Mouse (Mus musculus) hindbrain, postnatal 0 days (tissue): ENCODE results near the gene Peli2. TPM values are rescaled to one million over a fixed set of nuclear protein-coding genes. Genes with fewer than 3 reads are reported as not detected.

Source experiments
- ATAC-seq: fragments of 200-750 bp; cut with Nextera tagmentation; 2 replicates; pipeline ENCODE4 v1.8.0; 2017; ENCODE audit warnings: mild to moderate bottlenecking, moderate TSS enrichment, moderate library complexity
- DNase-seq: peaks from one replicate; pipeline ENCODE4 v3.0.0-alpha.2; 2015; ENCODE audit warnings: low spot score
- H3K27ac ChIP-seq: fragments of 300-500 bp; sonication (generic); 2 replicates; pipeline ENCODE4 v1.5.1; 2014; ENCODE audit warnings: mild to moderate bottlenecking
- H3K27me3 ChIP-seq: fragments of 300-500 bp; sonication (generic); 2 replicates; pipeline ENCODE4 v1.6.1; 2014; ENCODE audit warnings: low read length, mixed read lengths; ENCODE audit not compliant: insufficient read depth
- H3K36me3 ChIP-seq: fragments of 300-500 bp; sonication (generic); 2 replicates; pipeline ENCODE4 v1.6.1; 2014; ENCODE audit warnings: low read length, mixed read lengths; ENCODE audit not compliant: insufficient read depth
- H3K4me1 ChIP-seq: fragments of 300-500 bp; sonication (generic); 2 replicates; pipeline ENCODE4 v1.6.1; 2014; ENCODE audit warnings: antibody characterized with exemption, low read length, mixed read lengths; ENCODE audit not compliant: insufficient read depth
- H3K4me2 ChIP-seq: fragments of 300-500 bp; sonication (generic); 2 replicates; pipeline ENCODE4 v1.6.1; 2014; ENCODE audit warnings: low read depth, mild to moderate bottlenecking, low read length, moderate library complexity, mixed read lengths
- H3K4me3 ChIP-seq: fragments of 300-500 bp; sonication (generic); 2 replicates; pipeline ENCODE4 v1.5.1; 2014; ENCODE audit warnings: low read length
- H3K9ac ChIP-seq: fragments of 300-500 bp; sonication (generic); replicated peaks from 2 replicates; pipeline ENCODE4 v1.6.1; 2014; ENCODE audit warnings: mild to moderate bottlenecking, low read length, moderate library complexity, mixed read lengths
- H3K9me3 ChIP-seq: fragments of 300-500 bp; sonication (generic); 2 replicates; pipeline ENCODE4 v1.6.1; 2016; ENCODE audit warnings: low read length, mixed read lengths
- CTCF ChIP-seq: IDR thresholded peaks from 2 replicates; pipeline ENCODE4 v1.5.1; 2016; ENCODE audit warnings: antibody characterized with exemption, control low read depth, low read depth
- WGBS: fragments of 180-500 bp; shearing (Covaris S2); extraction: QIAGEN DNeasy Blood & Tissue Kit; methylation state at CpG from one replicate; pipeline ENCODE4 v1.1.7; 2014; 5-methylcytosine and 5-hydroxymethylcytosine counted together
- polyA plus RNA-seq: library from polyadenylated mRNA; unstranded; fragments of >200 nt; fragmentation: Nextera tagmentation; extraction: Ambion mirVana; gene quantifications from 2 replicates; pipeline ENCODE4 v1.2.1, GENCODE M21; 2015
- total RNA-seq: library from RNA; depleted of rRNA; stranded (reverse); fragments of >200 nt; gene quantifications from 2 replicates; pipeline ENCODE4 v1.2.3, GENCODE M21; 2014

Peli2 gene
- total and polyA plus RNA-seq, 2 experiments from 2014 or later: 16.5 to 38.8 TPM

DNA sequence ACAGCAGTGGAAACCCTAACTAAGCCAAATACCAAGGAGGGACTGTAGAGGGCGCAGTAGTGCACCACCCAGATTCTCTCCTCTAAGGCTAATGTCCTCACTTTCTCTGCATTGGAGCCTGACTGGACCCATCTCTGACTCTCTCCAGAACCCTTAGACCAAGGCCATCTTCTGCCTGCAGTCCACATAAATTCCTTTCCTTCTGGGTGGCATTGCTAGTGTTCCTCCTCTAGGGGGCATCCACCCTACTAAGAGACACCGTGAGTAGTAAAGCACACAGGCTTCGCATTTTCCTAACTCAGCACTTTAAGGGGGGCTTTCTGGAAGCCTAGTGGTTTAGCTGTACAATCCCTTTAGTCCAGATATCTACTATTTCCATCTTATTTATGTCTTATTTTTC lies 207.1 kb downstream of the Peli2 start:
- DNase-seq: no peak
- no peak overlapping the region for H3K9ac ChIP-seq
- H3K27ac ChIP-seq: no peak overlapping the region
- ATAC-seq: no peak
- TF ChIP-seq CTCF: peak; percentile 46
- no peak overlapping the region for H3K4me2 ChIP-seq
- 66% methylated on average over 3 of the region's 3 CpGs for WGBS
- no peak overlapping the region for H3K4me3 ChIP-seq
- no peaks in the 10 kb centered on the region for H3K9me3 ChIP-seq
- H3K27me3 ChIP-seq: no peaks in the 10 kb centered on the region
- H3K36me3 ChIP-seq: no peaks in the 10 kb centered on the region
- peaks cover 6% of the 10 kb centered on the region; the same call in 1 of the 2 replicates for H3K4me1 ChIP-seq

DNA sequence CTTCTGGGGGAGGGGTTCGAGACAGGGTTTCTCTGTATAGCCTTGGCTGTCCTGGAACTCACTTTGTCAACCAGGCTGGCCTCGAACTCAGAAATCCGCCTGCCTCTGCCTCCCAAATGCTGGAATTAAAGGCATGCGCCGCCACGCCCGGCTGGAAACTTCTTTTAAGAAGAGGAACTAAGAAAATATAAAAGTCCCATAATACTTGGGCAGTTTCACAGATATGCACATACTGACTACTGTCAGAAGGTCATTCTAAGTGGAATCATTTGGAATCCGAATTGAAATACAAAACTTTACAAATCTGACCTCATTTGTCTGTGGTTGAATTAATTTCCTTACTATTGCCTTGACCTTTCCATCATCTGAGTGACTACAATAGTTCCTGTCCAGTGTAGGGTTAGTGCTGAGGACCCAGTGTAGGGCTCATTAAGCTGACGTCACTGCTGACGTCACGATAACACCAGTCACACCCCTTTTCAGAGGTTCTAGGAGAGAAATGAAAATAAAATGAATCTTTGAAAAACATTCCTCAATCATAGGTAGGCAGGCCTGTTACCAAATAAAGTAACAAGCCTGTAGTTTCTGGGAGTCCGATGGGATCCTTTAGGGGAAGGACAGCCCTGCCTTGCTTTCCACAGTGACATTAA lies 209.2 kb downstream of the Peli2 start:
- 89% methylated on average over 12 of the region's 12 CpGs for WGBS
- H3K4me3 ChIP-seq: no peak overlapping the region
- peaks cover 7% of the 10 kb centered on the region; the same call in 1 of the 2 replicates for H3K4me1 ChIP-seq
- DNase-seq (no peak), ATAC-seq (no peak)
- no peaks in the 10 kb centered on the region for H3K36me3 ChIP-seq
- H3K9ac ChIP-seq: no peak overlapping the region
- H3K27ac ChIP-seq: no peak overlapping the region
- no peaks in the 10 kb centered on the region for H3K9me3 ChIP-seq
- no peaks in the 10 kb centered on the region for H3K27me3 ChIP-seq
- no peak for TF ChIP-seq CTCF
- no peak overlapping the region for H3K4me2 ChIP-seq
